Mouse (Mus musculus) lung, postnatal 0 days (tissue): Measurements from ENCODE around the gene H2afy.

ENCODE experiments used
- CTCF ChIP-seq: IDR thresholded peaks from 2 replicates; pipeline ENCODE4 v1.5.1; 2016; ENCODE audit warnings: antibody characterized with exemption, mild to moderate bottlenecking
- EP300 ChIP-seq: IDR thresholded peaks from 2 replicates; pipeline ENCODE4 v1.6.1; 2016; ENCODE audit warnings: antibody characterized with exemption, mild to moderate bottlenecking, control low read depth

DNA sequence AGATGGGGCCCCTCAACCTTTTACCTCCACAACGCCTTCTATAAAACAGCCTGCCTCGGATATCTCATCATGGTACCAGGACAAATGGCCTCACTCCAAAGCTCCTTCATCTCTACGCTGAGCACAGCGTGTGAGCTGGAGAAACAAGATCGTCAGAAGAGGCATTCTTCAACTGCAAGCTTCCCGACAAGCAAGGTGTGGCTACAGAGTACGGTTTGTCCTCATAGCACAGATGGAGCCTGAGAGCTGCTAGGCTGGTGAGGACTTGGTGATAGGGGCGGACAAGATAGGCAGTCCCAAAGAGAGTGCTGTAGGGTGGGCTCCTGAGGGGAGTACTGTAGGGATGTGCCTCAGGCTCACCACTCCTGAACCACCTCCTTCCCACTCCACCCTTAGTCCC is 5.6 kb downstream of the H2afy start:
- TF ChIP-seq CTCF: no peak
- TF ChIP-seq EP300: peak; percentile 91
